Mouse (Mus musculus): ENCODE measurements around the gene Ggt5. TPM values are rescaled to one million over a fixed set of nuclear protein-coding genes. Genes with fewer than 3 reads are reported as not detected.
A peak's percentile ranks its signal among the peaks of the same experiment; 100 is the strongest.

The Ggt5 gene
- 0.22 and 0.46 TPM in 2 replicates for polyA plus RNA-seq (2014; fragmentation: Nextera tagmentation; extraction: Ambion mirVana)

DNA sequence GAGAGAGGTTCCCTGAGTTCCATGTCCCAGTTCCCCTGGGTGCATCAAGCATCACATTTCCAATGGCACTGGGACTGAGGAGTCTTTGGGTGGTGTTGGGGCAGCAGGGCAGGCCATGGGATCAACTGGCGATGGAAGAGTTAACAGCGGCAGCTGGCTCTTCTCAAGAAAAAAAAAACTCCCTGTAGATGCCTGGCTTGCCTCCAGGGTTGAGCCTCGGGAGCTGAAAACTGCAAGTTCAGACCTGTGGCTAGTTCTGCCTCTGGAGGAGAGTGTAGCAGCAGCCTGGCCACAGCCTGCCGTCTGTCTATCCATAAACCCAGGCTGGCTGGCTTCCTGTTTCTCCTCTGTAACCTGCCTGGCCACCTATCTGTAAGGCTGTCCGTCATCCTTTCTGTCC is at the start of gene Ggt5:
Gene Ggt5, plus strand, starts transcription at position 212 of the 400 bp plus-strand sequence.
- no peaks in the 10 kb centered on the region for H3K27me3 ChIP-seq (ENCODE audit: control insufficient read depth, insufficient read depth, low read length)
- 31% methylated on average over 5 of the region's 5 CpGs for WGBS
- no peaks in the 10 kb centered on the region for H3K9me3 ChIP-seq (replicated peaks; ENCODE audit: control insufficient read depth, low read length)
- no peak within 1 kb of the TSS for H3K4me2 ChIP-seq (ENCODE audit: low read depth, low read length)
- no peaks in the 10 kb centered on the region for H3K36me3 ChIP-seq (replicated peaks; ENCODE audit: control insufficient read depth, insufficient read depth, low read depth, low read length)
- ATAC-seq (replicated peaks; ENCODE audit: insufficient number of reproducible peaks, low FRiP score, low TSS enrichment, low read depth): no peak
- no peak within 1 kb of the TSS for H3K9ac ChIP-seq (replicated peaks; ENCODE audit: low read length)
- H3K27ac ChIP-seq (replicated peaks; ENCODE audit: low read depth, low read length): no peak within 1 kb of the TSS
- DNase-seq (ENCODE audit: low spot score): peak; percentile 49
- H3K4me1 ChIP-seq (ENCODE audit: control insufficient read depth, insufficient read depth, low read length): no peaks in the 10 kb centered on the region
- no peak within 1 kb of the TSS for H3K4me3 ChIP-seq (ENCODE audit: low read depth, low read length)

GRCm38 (mm10) chr10:75547901-75548300 is 41.2 kb upstream of the Ggt5 start:
- Histone ChIP-seq H3K36me3 (replicated peaks; ENCODE audit: control insufficient read depth, insufficient read depth, low read depth, low read length) (no peaks in the 10 kb centered on the region), H3K4me1 (ENCODE audit: control insufficient read depth, insufficient read depth, low read length) (no peaks in the 10 kb centered on the region), H3K27ac (replicated peaks; ENCODE audit: low read depth, low read length) (no peak overlapping the region), H3K4me2 (ENCODE audit: low read depth, low read length) (no peak overlapping the region), H3K27me3 (ENCODE audit: control insufficient read depth, insufficient read depth, low read length) (no peaks in the 10 kb centered on the region), H3K4me3 (ENCODE audit: low read depth, low read length) (no peak overlapping the region), H3K9ac (replicated peaks; ENCODE audit: low read length) (no peak overlapping the region), H3K9me3 (replicated peaks; ENCODE audit: control insufficient read depth, low read length) (no peaks in the 10 kb centered on the region)
- ATAC-seq (replicated peaks; ENCODE audit: insufficient number of reproducible peaks, low FRiP score, low TSS enrichment, low read depth) (no peak), DNase-seq (ENCODE audit: low spot score) (no peak)
- WGBS: 77% methylated on average over 7 of the region's 7 CpGs

DNA sequence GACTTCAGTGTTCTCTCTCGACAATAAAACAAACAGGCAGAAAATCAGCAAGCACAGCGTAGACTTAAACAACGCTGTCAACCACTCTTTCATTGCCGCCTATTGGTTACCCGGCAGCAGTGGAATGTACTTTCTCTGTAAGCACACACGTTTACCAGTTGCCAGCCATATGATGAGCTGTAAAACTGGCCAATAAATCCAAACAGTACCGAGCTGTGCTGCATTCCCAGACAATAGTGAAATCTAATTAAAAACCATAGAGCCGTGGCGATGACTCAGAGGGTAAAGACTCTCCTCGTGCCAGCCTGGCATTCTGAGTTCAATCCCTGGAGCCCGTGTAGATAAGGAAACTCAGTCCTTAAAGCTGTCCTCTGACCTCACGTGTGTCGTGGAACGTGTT is 40.7 kb upstream of the Ggt5 start:
- no peaks in the 10 kb centered on the region for H3K4me1 ChIP-seq (ENCODE audit: control insufficient read depth, insufficient read depth, low read length)
- no peak overlapping the region for H3K4me2 ChIP-seq (ENCODE audit: low read depth, low read length)
- WGBS: 84% methylated on average over 14 of the region's 14 CpGs
- DNase-seq (ENCODE audit: low spot score) (no peak), ATAC-seq (replicated peaks; ENCODE audit: insufficient number of reproducible peaks, low FRiP score, low TSS enrichment, low read depth) (no peak)
- H3K27me3 ChIP-seq (ENCODE audit: control insufficient read depth, insufficient read depth, low read length): no peaks in the 10 kb centered on the region
- no peak overlapping the region for H3K9ac ChIP-seq (replicated peaks; ENCODE audit: low read length)
- no peaks in the 10 kb centered on the region for H3K36me3 ChIP-seq (replicated peaks; ENCODE audit: control insufficient read depth, insufficient read depth, low read depth, low read length)
- H3K4me3 ChIP-seq (ENCODE audit: low read depth, low read length): no peak overlapping the region
- H3K9me3 ChIP-seq (replicated peaks; ENCODE audit: control insufficient read depth, low read length): no peaks in the 10 kb centered on the region
- no peak overlapping the region for H3K27ac ChIP-seq (replicated peaks; ENCODE audit: low read depth, low read length)

- H3K27ac ChIP-seq (replicated peaks; ENCODE audit: low read depth, low read length): no peak overlapping the region
- H3K4me2 ChIP-seq (ENCODE audit: low read depth, low read length): no peak overlapping the region
- H3K36me3 ChIP-seq (replicated peaks; ENCODE audit: control insufficient read depth, insufficient read depth, low read depth, low read length): no peaks in the 10 kb centered on the region
- H3K4me1 ChIP-seq (ENCODE audit: control insufficient read depth, insufficient read depth, low read length): no peaks in the 10 kb centered on the region
- H3K27me3 ChIP-seq (ENCODE audit: control insufficient read depth, insufficient read depth, low read length): no peaks in the 10 kb centered on the region
- DNase-seq (ENCODE audit: low spot score) (no peak), ATAC-seq (replicated peaks; ENCODE audit: insufficient number of reproducible peaks, low FRiP score, low TSS enrichment, low read depth) (no peak)
- no peaks in the 10 kb centered on the region for H3K9me3 ChIP-seq (replicated peaks; ENCODE audit: control insufficient read depth, low read length)
- H3K4me3 ChIP-seq (ENCODE audit: low read depth, low read length): no peak overlapping the region
- H3K9ac ChIP-seq (replicated peaks; ENCODE audit: low read length): no peak overlapping the region
- 81% methylated on average over 7 of the region's 7 CpGs for WGBS
Measured at GRCm38 (mm10) chr10:75549886-75550285, 39.3 kb upstream of the Ggt5 start.

DNA sequence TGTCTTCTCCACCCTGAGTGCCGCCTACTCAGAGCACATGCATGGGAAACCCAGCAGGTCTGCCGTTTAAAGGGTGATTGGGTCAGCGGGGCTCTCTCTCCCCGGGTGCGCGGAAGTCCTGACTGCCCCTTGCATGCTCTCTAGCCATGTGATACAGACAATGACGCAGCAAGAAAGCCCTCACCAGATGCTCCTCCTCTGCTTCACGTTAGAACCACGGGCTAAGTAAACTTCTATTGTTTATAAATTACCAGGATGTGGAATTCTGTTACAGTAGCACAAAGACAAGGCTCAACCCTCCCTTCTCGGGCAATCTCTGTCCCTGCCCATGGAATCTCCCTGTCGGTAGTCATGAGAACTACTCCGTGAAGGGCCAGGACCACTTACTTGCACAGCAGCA is 38.0 kb upstream of the Ggt5 start:
- WGBS: 54% methylated on average over 12 of the region's 12 CpGs
- Histone ChIP-seq H3K9ac (replicated peaks; ENCODE audit: low read length) (no peak overlapping the region; the same call in 1 of the 2 replicates), H3K9me3 (replicated peaks; ENCODE audit: control insufficient read depth, low read length) (no peaks in the 10 kb centered on the region), H3K27me3 (ENCODE audit: control insufficient read depth, insufficient read depth, low read length) (no peaks in the 10 kb centered on the region), H3K4me2 (ENCODE audit: low read depth, low read length) (no peak overlapping the region), H3K27ac (replicated peaks; ENCODE audit: low read depth, low read length) (no peak overlapping the region), H3K36me3 (replicated peaks; ENCODE audit: control insufficient read depth, insufficient read depth, low read depth, low read length) (no peaks in the 10 kb centered on the region), H3K4me1 (ENCODE audit: control insufficient read depth, insufficient read depth, low read length) (peaks cover 4% of the 10 kb centered on the region; the same call in 1 of the 2 replicates), H3K4me3 (ENCODE audit: low read depth, low read length) (no peak overlapping the region)
- ATAC-seq (replicated peaks; ENCODE audit: insufficient number of reproducible peaks, low FRiP score, low TSS enrichment, low read depth) (no peak), DNase-seq (ENCODE audit: low spot score) (no peak)

- 70% methylated on average over 2 of the region's 2 CpGs for WGBS
- H3K4me2 ChIP-seq (ENCODE audit: low read depth, low read length): no peak overlapping the region
- no peak for ATAC-seq (replicated peaks; ENCODE audit: insufficient number of reproducible peaks, low FRiP score, low TSS enrichment, low read depth)
- H3K4me1 ChIP-seq (ENCODE audit: control insufficient read depth, insufficient read depth, low read length): peaks cover 6% of the 10 kb centered on the region; the same call in 1 of the 2 replicates
- no peaks in the 10 kb centered on the region for H3K27me3 ChIP-seq (ENCODE audit: control insufficient read depth, insufficient read depth, low read length)
- no peak overlapping the region for H3K27ac ChIP-seq (replicated peaks; ENCODE audit: low read depth, low read length)
- H3K4me3 ChIP-seq (ENCODE audit: low read depth, low read length): no peak overlapping the region
- H3K36me3 ChIP-seq (replicated peaks; ENCODE audit: control insufficient read depth, insufficient read depth, low read depth, low read length): no peaks in the 10 kb centered on the region
- no peak overlapping the region for H3K9ac ChIP-seq (replicated peaks; ENCODE audit: low read length)
- no peak for DNase-seq (ENCODE audit: low spot score)
- no peaks in the 10 kb centered on the region for H3K9me3 ChIP-seq (replicated peaks; ENCODE audit: control insufficient read depth, low read length)
Measured at GRCm38 (mm10) chr10:75552106-75552505, 37.0 kb upstream of the Ggt5 start.

DNA sequence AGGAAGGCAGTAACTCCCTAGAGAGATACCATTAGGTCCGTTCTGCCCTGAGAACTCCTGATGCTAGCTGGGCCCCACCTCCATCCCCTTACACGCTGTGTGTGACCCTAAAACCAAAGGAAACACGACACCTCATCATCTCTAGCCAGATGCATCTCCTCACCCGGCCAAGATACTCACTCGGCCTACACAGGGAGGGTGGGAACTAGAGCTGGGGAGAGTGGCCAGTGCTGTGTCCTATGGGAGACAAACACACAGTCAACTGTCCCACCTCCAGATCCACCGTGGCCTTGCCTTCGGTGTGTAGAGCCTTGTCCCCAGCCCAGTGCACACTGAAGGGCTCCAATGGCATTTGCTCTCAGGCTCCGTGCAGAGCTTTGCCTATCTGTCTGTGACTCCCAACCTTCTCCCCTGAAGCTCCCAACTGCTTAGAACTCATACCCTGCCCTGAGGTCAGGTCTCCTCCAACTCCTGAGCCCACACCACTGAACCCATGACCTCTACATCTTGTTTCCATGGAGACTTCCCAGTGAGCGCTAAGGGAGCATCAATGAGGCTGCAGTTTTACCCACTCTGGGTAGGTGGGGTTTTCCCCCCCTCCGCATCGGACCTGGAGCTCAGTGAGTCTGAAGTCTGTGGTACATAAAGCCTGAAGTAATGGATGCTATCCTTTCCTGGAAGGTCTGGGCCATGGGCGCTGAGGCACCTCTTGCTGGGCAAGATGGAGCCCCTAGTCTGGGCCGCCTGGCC is 36.3 kb upstream of the Ggt5 start:
- Histone ChIP-seq H3K27me3 (ENCODE audit: control insufficient read depth, insufficient read depth, low read length) (no peaks in the 10 kb centered on the region), H3K27ac (replicated peaks; ENCODE audit: low read depth, low read length) (no peak overlapping the region), H3K4me2 (ENCODE audit: low read depth, low read length) (no peak overlapping the region), H3K4me1 (ENCODE audit: control insufficient read depth, insufficient read depth, low read length) (peaks cover 6% of the 10 kb centered on the region; the same call in 1 of the 2 replicates), H3K9me3 (replicated peaks; ENCODE audit: control insufficient read depth, low read length) (no peaks in the 10 kb centered on the region), H3K9ac (replicated peaks; ENCODE audit: low read length) (no peak overlapping the region), H3K36me3 (replicated peaks; ENCODE audit: control insufficient read depth, insufficient read depth, low read depth, low read length) (no peaks in the 10 kb centered on the region), H3K4me3 (ENCODE audit: low read depth, low read length) (no peak overlapping the region)
- ATAC-seq (replicated peaks; ENCODE audit: insufficient number of reproducible peaks, low FRiP score, low TSS enrichment, low read depth): no peak
- no peak for DNase-seq (ENCODE audit: low spot score)
- WGBS: 65% methylated on average over 13 of the region's 13 CpGs

DNA sequence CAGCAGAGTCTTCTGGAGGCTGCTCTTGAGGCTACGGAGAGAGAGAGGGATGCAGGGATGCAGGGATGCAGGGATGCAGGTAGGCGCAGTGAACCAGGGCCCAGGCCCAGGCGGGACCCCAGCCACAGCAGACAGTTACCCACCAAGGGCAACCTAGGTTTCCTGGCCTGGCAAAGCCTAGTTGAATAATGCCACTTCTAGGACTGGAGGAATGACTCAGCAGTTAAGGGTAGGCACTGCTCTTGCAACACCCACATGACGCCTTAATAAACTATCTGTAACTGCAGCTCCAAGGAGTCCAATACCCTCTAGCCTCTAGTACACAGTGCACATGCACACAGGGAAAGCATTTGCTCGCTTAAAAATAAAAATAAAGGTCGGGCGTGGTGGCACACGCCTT is 35.0 kb upstream of the Ggt5 start:
- ATAC-seq (replicated peaks; ENCODE audit: insufficient number of reproducible peaks, low FRiP score, low TSS enrichment, low read depth): no peak
- Histone ChIP-seq H3K9ac (replicated peaks; ENCODE audit: low read length) (no peak overlapping the region), H3K4me3 (ENCODE audit: low read depth, low read length) (no peak overlapping the region), H3K36me3 (replicated peaks; ENCODE audit: control insufficient read depth, insufficient read depth, low read depth, low read length) (no peaks in the 10 kb centered on the region), H3K4me2 (ENCODE audit: low read depth, low read length) (no peak overlapping the region), H3K27ac (replicated peaks; ENCODE audit: low read depth, low read length) (no peak overlapping the region), H3K4me1 (ENCODE audit: control insufficient read depth, insufficient read depth, low read length) (peaks cover 6% of the 10 kb centered on the region), H3K9me3 (replicated peaks; ENCODE audit: control insufficient read depth, low read length) (no peaks in the 10 kb centered on the region), H3K27me3 (ENCODE audit: control insufficient read depth, insufficient read depth, low read length) (peaks cover under 1% of the 10 kb centered on the region; the same call in 1 of the 2 replicates)
- 94% methylated on average over 8 of the region's 8 CpGs for WGBS
- no peak for DNase-seq (ENCODE audit: low spot score)

Measured in embryonic facial prominence, embryonic 11.5 days (tissue).